Mouse (Mus musculus): ENCODE results near the gene Gm3404. TPM values are rescaled to one million over a fixed set of nuclear protein-coding genes. Genes with fewer than 3 reads are reported as not detected.
"Not testable (repeated sequence)": the region's sequence is repeated elsewhere in the genome, so short reads cannot be mapped to it uniquely, and the experiment has no call there.

Gm3404 gene
- not detected for total RNA-seq (2021)
- polyA plus RNA-seq (2012; rRNA removed), result not detected in 2 replicates
- long read RNA-seq, result 0 reads

GRCm38 (mm10) chr5:146525501-146525900 lies at the start of gene Gm3404:
Gene Gm3404 (plus strand): TSS chr5:146525801.
- not testable (repeated sequence) for DNase-seq

GRCm38 (mm10) chr5:146479564-146479963 lies 46.0 kb upstream of the Gm3404 start:
- peak; percentile 38 for DNase-seq

GRCm38 (mm10) chr5:146481665-146482064 lies 43.9 kb upstream of the Gm3404 start, which contains the start of gene Gm6408:
Gene Gm6408 (plus strand): TSS chr5:146481965.
- not testable (repeated sequence) for DNase-seq

GRCm38 (mm10) chr5:146488959-146489358 lies 36.6 kb upstream of the Gm3404 start:
- DNase-seq, result peak; percentile 39

- not testable (repeated sequence) for DNase-seq
Observed at GRCm38 (mm10) chr5:146491063-146491462, 34.5 kb upstream of the Gm3404 start, which contains the start of gene Gm6370. Gene Gm6370 (plus strand): TSS chr5:146491363.

- DNase-seq, result not testable (repeated sequence)
Observed at GRCm38 (mm10) chr5:146502099-146502498, 23.5 kb upstream of the Gm3404 start, which contains the start of gene 4930449I24Rik. Gene 4930449I24Rik (plus strand): TSS chr5:146502399.

GRCm38 (mm10) chr5:146513823-146514222 lies 11.8 kb upstream of the Gm3404 start, which contains the start of gene Gm3402:
Gene Gm3402 (plus strand): TSS chr5:146514123.
- not testable (repeated sequence) for DNase-seq

GRCm38 (mm10) chr5:146537347-146537746 lies 11.7 kb downstream of the Gm3404 start, which contains the start of gene Gm3409:
Gene Gm3409 (plus strand): TSS chr5:146537647.
- not testable (repeated sequence) for DNase-seq

GRCm38 (mm10) chr5:146555836-146556235 lies 30.2 kb downstream of the Gm3404 start, which contains the start of gene Gm3415:
Gene Gm3415 (plus strand): TSS chr5:146556136.
- not testable (repeated sequence) for DNase-seq

- no peak for DNase-seq
Observed at GRCm38 (mm10) chr5:146564259-146564658, 38.7 kb downstream of the Gm3404 start.

- DNase-seq, result no peak
Observed at GRCm38 (mm10) chr5:146567054-146567453, 41.5 kb downstream of the Gm3404 start.

- DNase-seq, result not testable (repeated sequence)
Observed at GRCm38 (mm10) chr5:146570179-146570578, 44.6 kb downstream of the Gm3404 start.

- DNase-seq, result not testable (repeated sequence)
Observed at GRCm38 (mm10) chr5:146571830-146572734, 46.5 kb downstream of the Gm3404 start.

GRCm38 (mm10) chr5:146572735-146573042 lies 47.1 kb downstream of the Gm3404 start:
- not testable (repeated sequence) for DNase-seq

- DNase-seq, result no peak
Observed at GRCm38 (mm10) chr5:146576668-146577067, 51.1 kb downstream of the Gm3404 start.

Other genes with a start within 250 kb of the Gm3404 start
- 10 to 100 TPM; 21.0 to 22.9 TPM for gene Wasf3, start 140.8 kb upstream of the Gm3404 start, total RNA-seq (2021)
- 24.9 and 34.2 TPM in 2 replicates for gene Wasf3, start 140.8 kb upstream of the Gm3404 start, polyA plus RNA-seq (2012; rRNA removed)
- gene Gm6408, start 43.8 kb upstream of the Gm3404 start, total RNA-seq (2021), result not detected
- not detected in 2 replicates for gene Gm6408, start 43.8 kb upstream of the Gm3404 start, polyA plus RNA-seq (2012; rRNA removed)
- not detected for gene Gm6370, start 34.4 kb upstream of the Gm3404 start, total RNA-seq (2021)
- gene Gm6370, start 34.4 kb upstream of the Gm3404 start, polyA plus RNA-seq (2012; rRNA removed), result not detected in 2 replicates
- gene 4930449I24Rik, start 23.4 kb upstream of the Gm3404 start, total RNA-seq (2021), result not detected
- not detected in 2 replicates for gene 4930449I24Rik, start 23.4 kb upstream of the Gm3404 start, polyA plus RNA-seq (2012; rRNA removed)
- not detected for gene Gm3402, start 11.7 kb upstream of the Gm3404 start, total RNA-seq (2021)
- gene Gm3402, start 11.7 kb upstream of the Gm3404 start, polyA plus RNA-seq (2012; rRNA removed), result not detected in 2 replicates
- not detected for gene Gm3409, start 11.8 kb downstream of the Gm3404 start, total RNA-seq (2021)
- not detected in 2 replicates for gene Gm3409, start 11.8 kb downstream of the Gm3404 start, polyA plus RNA-seq (2012; rRNA removed)
- not detected for gene Gm3415, start 30.3 kb downstream of the Gm3404 start, total RNA-seq (2021)
- gene Gm3415, start 30.3 kb downstream of the Gm3404 start, polyA plus RNA-seq (2012; rRNA removed), result not detected in 2 replicates
- not detected for gene Gpr12, start 59.4 kb downstream of the Gm3404 start, total RNA-seq (2021)
- gene Gpr12, start 59.4 kb downstream of the Gm3404 start, polyA plus RNA-seq (2012; rRNA removed), result not detected in 2 replicates